In genomic region chr5:37819971-37820370, GRCm38 (mm10) we compare ENCODE assay signal across 35 mouse cellular contexts. TPM values are rescaled to one million over a fixed set of nuclear protein-coding genes. Genes with fewer than 3 reads are reported as not detected.
DNase-seq lines count a peak whose midpoint lies in the region; ATAC-seq and TF ChIP-seq lines count a peak whose summit lies in the region.
"Had no signal": no experiment of that assay in that cellular context is flagged by ENCODE, and none has a peak within 500 bp of the region (broad histone marks: within the 10 kb centered on the region; RNA-seq: fewer than 3 reads in every experiment).

No protein-coding gene starts in this region.

- H3K4me3 ChIP-seq in forebrain, embryonic 10.5 days: peak overlapping the region; percentile 8
- H3K4me3 ChIP-seq in forebrain, embryonic 15.5 days: no peak overlapping the region
- peak overlapping the region; percentile 24 for H3K4me3 ChIP-seq in embryonic facial prominence, embryonic 11.5 days (ENCODE audit: low read depth, low read length)
- peak overlapping the region; percentile 86 for H3K4me3 ChIP-seq in limb, embryonic 10.5 days
- no peak overlapping the region for H3K4me3 ChIP-seq in intestine, postnatal 0 days (ENCODE audit: low read depth, low read length)
- H3K4me3 ChIP-seq: gastrocnemius, adult 2 months; intestine, embryonic 15.5 days; midbrain, embryonic 15.5 days; neural tube, embryonic 15.5 days had no signal

- H3K4me1 ChIP-seq in forebrain, embryonic 10.5 days: peaks cover 68% of the 10 kb centered on the region
- peaks cover 38% of the 10 kb centered on the region for H3K4me1 ChIP-seq in forebrain, embryonic 15.5 days
- H3K4me1 ChIP-seq in embryonic facial prominence, embryonic 11.5 days (ENCODE audit: control insufficient read depth, insufficient read depth, low read length): peaks cover 4% of the 10 kb centered on the region; the same call in 1 of the 2 replicates
- H3K4me1 ChIP-seq in limb, embryonic 10.5 days: peaks cover 87% of the 10 kb centered on the region
- H3K4me1 ChIP-seq in intestine, postnatal 0 days (replicated peaks; ENCODE audit: control insufficient read depth, insufficient read depth, low read length): peaks cover 5% of the 10 kb centered on the region; the same call in 1 of the 2 replicates

- no peak overlapping the region for H3K27ac ChIP-seq in forebrain, embryonic 10.5 days
- no peak overlapping the region for H3K27ac ChIP-seq in forebrain, embryonic 15.5 days (replicated peaks)
- 0 out of 2 replicates have a peak overlapping the region, but pooled peaks have one; percentile 58 for H3K27ac ChIP-seq in embryonic facial prominence, embryonic 11.5 days (replicated peaks; ENCODE audit: low read depth, low read length)
- 0 out of 2 replicates have a peak overlapping the region, but pooled peaks have one; percentile 8 for H3K27ac ChIP-seq in limb, embryonic 10.5 days
- no peak overlapping the region for H3K27ac ChIP-seq in intestine, postnatal 0 days (ENCODE audit: low read depth, low read length)
- H3K27ac ChIP-seq: forebrain, embryonic 12.5 days; gastrocnemius, adult 2 months; intestine, embryonic 15.5 days; liver, embryonic 14.5 days; macrophage; midbrain, embryonic 15.5 days; neural tube, embryonic 15.5 days; stomach, postnatal 0 days had no signal

- H3K9me3 ChIP-seq in forebrain, embryonic 10.5 days: no peaks in the 10 kb centered on the region
- H3K9me3 ChIP-seq in forebrain, embryonic 15.5 days: no peaks in the 10 kb centered on the region
- no peaks in the 10 kb centered on the region for H3K9me3 ChIP-seq in embryonic facial prominence, embryonic 11.5 days (replicated peaks; ENCODE audit: control insufficient read depth, low read length)
- no peaks in the 10 kb centered on the region for H3K9me3 ChIP-seq in limb, embryonic 10.5 days (replicated peaks)
- no peaks in the 10 kb centered on the region for H3K9me3 ChIP-seq in intestine, postnatal 0 days (ENCODE audit: control insufficient read depth)
- H3K9me3 ChIP-seq: forebrain, embryonic 12.5 days; heart, embryonic 12.5 days; intestine, embryonic 15.5 days; limb, embryonic 15.5 days; midbrain, embryonic 15.5 days; neural tube, embryonic 15.5 days had no signal

- WGBS in forebrain, embryonic 10.5 days: 2% methylated on average over 3 of the region's 3 CpGs
- WGBS in forebrain, embryonic 15.5 days: 7% methylated on average over 3 of the region's 3 CpGs
- WGBS in embryonic facial prominence, embryonic 11.5 days: 3% methylated on average over 3 of the region's 3 CpGs
- WGBS in limb, embryonic 10.5 days: 10% methylated on average over 3 of the region's 3 CpGs
- WGBS in intestine, postnatal 0 days: 19% methylated on average over 3 of the region's 3 CpGs

- H3K9ac ChIP-seq in forebrain, embryonic 15.5 days (replicated peaks): no peak overlapping the region
- H3K9ac ChIP-seq in embryonic facial prominence, embryonic 11.5 days (replicated peaks; ENCODE audit: low read length): peak overlapping the region; percentile 42
- H3K9ac ChIP-seq in intestine, postnatal 0 days (ENCODE audit: low read depth, low read length): no peak overlapping the region
- H3K9ac ChIP-seq: forebrain, embryonic 12.5 days; heart, embryonic 12.5 days; intestine, embryonic 15.5 days; limb, embryonic 15.5 days; liver, embryonic 14.5 days; midbrain, embryonic 15.5 days; neural tube, embryonic 15.5 days had no signal

- no peak for TF ChIP-seq CTCF in brain, embryonic 14.5 days (IDR thresholded peaks at IDR 0.05; ENCODE audit: borderline replicate concordance, extremely low read depth, insufficient read depth, insufficient read length)
- TF ChIP-seq CTCF in intestine, postnatal 0 days (IDR thresholded peaks at IDR 0.05; ENCODE audit: low read depth): no peak

- peaks cover 8% of the 10 kb centered on the region for H3K36me3 ChIP-seq in forebrain, embryonic 10.5 days (replicated peaks)
- no peaks in the 10 kb centered on the region for H3K36me3 ChIP-seq in forebrain, embryonic 15.5 days
- H3K36me3 ChIP-seq in embryonic facial prominence, embryonic 11.5 days (replicated peaks; ENCODE audit: control insufficient read depth, insufficient read depth, low read depth, low read length): no peaks in the 10 kb centered on the region
- peaks cover 23% of the 10 kb centered on the region for H3K36me3 ChIP-seq in limb, embryonic 10.5 days
- H3K36me3 ChIP-seq in intestine, postnatal 0 days (ENCODE audit: control insufficient read depth, insufficient read depth): no peaks in the 10 kb centered on the region
- H3K36me3 ChIP-seq: forebrain, embryonic 12.5 days; G1E; heart, embryonic 12.5 days; intestine, embryonic 15.5 days; limb, embryonic 15.5 days; midbrain, embryonic 15.5 days; neural tube, embryonic 15.5 days had no signal

- no peak for ATAC-seq in forebrain, embryonic 15.5 days (replicated peaks)
- no peak for ATAC-seq in embryonic facial prominence, embryonic 11.5 days (replicated peaks; ENCODE audit: insufficient number of reproducible peaks, low FRiP score, low TSS enrichment, low read depth)
- no peak for ATAC-seq in intestine, postnatal 0 days
- no peak for ATAC-seq in erythroid progenitor cell, adult 5-6 weeks (replicated peaks; ENCODE audit: low FRiP score, poor library complexity, severe bottlenecking)
- ATAC-seq: hindbrain, embryonic 16.5 days; intestine, embryonic 15.5 days; midbrain, embryonic 15.5 days had no signal

- no peak for DNase-seq in forebrain, embryonic 10.5 days (ENCODE audit: extremely low spot score, low spot score)
- DNase-seq in brain, embryonic 14.5 days (ENCODE audit: low read depth): peak; percentile 14
- no peak for DNase-seq in embryonic facial prominence, embryonic 11.5 days (ENCODE audit: low spot score)
- no peak for DNase-seq in limb, embryonic 10.5 days (ENCODE audit: low spot score)
- no peak for DNase-seq in adrenal gland, adult 2 months
- DNase-seq: adrenal gland, postnatal 10 days; cerebellum, adult 18-20 months; gastrocnemius, adult 2 months; gastrocnemius, postnatal 36 days; heart, adult 18-20 months; heart, postnatal 4 days; kidney, adult 9 months; kidney, postnatal 10 days; lung, adult 2 months; lung, postnatal 10 days; right cerebral cortex, adult 18-20 months; spleen, adult 18-20 months; thymus, adult 18-20 months; thymus, postnatal 36 days had no signal

- no peak overlapping the region for H3K4me2 ChIP-seq in forebrain, embryonic 15.5 days (replicated peaks)
- H3K4me2 ChIP-seq in embryonic facial prominence, embryonic 11.5 days (ENCODE audit: low read depth, low read length): peak overlapping the region; percentile 40
- no peak overlapping the region for H3K4me2 ChIP-seq in intestine, postnatal 0 days (replicated peaks; ENCODE audit: low read depth)
- H3K4me2 ChIP-seq: forebrain, embryonic 12.5 days; intestine, embryonic 15.5 days; midbrain, embryonic 15.5 days; neural tube, embryonic 15.5 days had no signal

- H3K27me3 ChIP-seq in forebrain, embryonic 10.5 days (ENCODE audit: poor library complexity, severe bottlenecking): peaks cover 100% of the 10 kb centered on the region
- peaks cover 94% of the 10 kb centered on the region for H3K27me3 ChIP-seq in forebrain, embryonic 15.5 days
- peaks cover 47% of the 10 kb centered on the region for H3K27me3 ChIP-seq in embryonic facial prominence, embryonic 11.5 days (ENCODE audit: control insufficient read depth, insufficient read depth, low read length)
- peaks cover 89% of the 10 kb centered on the region for H3K27me3 ChIP-seq in limb, embryonic 10.5 days (ENCODE audit: low read depth, poor library complexity, severe bottlenecking)
- H3K27me3 ChIP-seq in intestine, postnatal 0 days (replicated peaks; ENCODE audit: control insufficient read depth, insufficient read depth, low read length): peaks cover 96% of the 10 kb centered on the region

- TF ChIP-seq POLR2A in brain, embryonic 14.5 days (IDR thresholded peaks at IDR 0.05; ENCODE audit: borderline replicate concordance, extremely low read depth, insufficient read depth, insufficient read length, poor library complexity, severe bottlenecking): no peak

RNA-seq across cellular contexts. Expression of gene Msx1, which starts 4.4 kb away (rescaled TPM):
- polyA plus RNA-seq in forebrain, embryonic 10.5 days (2016; fragmentation: Nextera tagmentation; extraction: Ambion mirVana): 176 and 192 TPM in 2 replicates
- 13.7 and 20.7 TPM in 2 replicates for polyA plus RNA-seq in forebrain, embryonic 15.5 days (2015; fragmentation: Nextera tagmentation; extraction: Ambion mirVana)
- polyA plus RNA-seq in brain, embryonic 14.5 days (2012; rRNA removed): 12.4 and 17.0 TPM in 2 replicates
- 330 and 367 TPM in 2 replicates for polyA plus RNA-seq in embryonic facial prominence, embryonic 11.5 days (2014; fragmentation: Nextera tagmentation; extraction: Ambion mirVana)
- 360 and 372 TPM in 2 replicates for polyA plus RNA-seq in limb, embryonic 10.5 days (2016; fragmentation: Nextera tagmentation; extraction: Ambion mirVana)
- 0.89 and 1.3 TPM in 2 replicates for polyA plus RNA-seq in intestine, postnatal 0 days (2015; fragmentation: Nextera tagmentation; extraction: Ambion mirVana)
- total RNA-seq in erythroid progenitor cell, adult 5-6 weeks (2015; ENCODE audit: low replicate concordance): not detected in 2 replicates
- total RNA-seq in erythroid progenitor cell, adult 5-6 weeks (2017; ENCODE audit: low replicate concordance): not detected in 2 replicates
- 1 to 10 TPM; 1.4 to 2.3 TPM for total RNA-seq in adrenal gland, adult 2 months (2021)
- 4.5 and 5.2 TPM in 2 replicates for polyA plus RNA-seq in adrenal gland, adult 2 months (2012; rRNA removed)
- total RNA-seq: common myeloid progenitor, adult 5-6 weeks; G1E; megakaryocyte-erythroid progenitor cell, adult 5-6 weeks had no signal
- polyA plus RNA-seq: G1E, macrophage had no signal

Comparison
In these comparisons a context has a peak if more than half of its experiments do, and no peak if none do; other contexts are left out.
1. H3K4me3 ChIP-seq: peak in forebrain, embryonic 10.5 days (single experiment), embryonic facial prominence, embryonic 11.5 days (single experiment) and limb, embryonic 10.5 days (single experiment); none in forebrain, embryonic 15.5 days (single experiment) and intestine, postnatal 0 days (single experiment).
2. H3K27ac ChIP-seq: peak in embryonic facial prominence, embryonic 11.5 days (single experiment) and limb, embryonic 10.5 days (single experiment); none in forebrain, embryonic 10.5 days (single experiment), forebrain, embryonic 15.5 days (single experiment) and intestine, postnatal 0 days (single experiment).